Mouse (Mus musculus) thymus, adult 2 months (tissue): ENCODE results near the gene Myo3a. TPM values are rescaled to one million over a fixed set of nuclear protein-coding genes. Genes with fewer than 3 reads are reported as not detected.

Experiments used
- DNase-seq: peaks from one replicate; pipeline ENCODE4 v3.0.0; 2021
- H3K27ac ChIP-seq: fragments of 200-500 bp; 2 replicates; pipeline ENCODE4 v1.5.1; 2012; ENCODE audit warnings: low read length, control low read depth; ENCODE audit not compliant: control insufficient read depth, insufficient read depth
- H3K27me3 ChIP-seq: fragments of 200-500 bp; 2 replicates; pipeline ENCODE4 v1.6.1; 2012; ENCODE audit warnings: mild to moderate bottlenecking, low read length, moderate library complexity, mixed read lengths; ENCODE audit not compliant: control insufficient read depth, insufficient read depth
- H3K36me3 ChIP-seq: fragments of 200-500 bp; 2 replicates; pipeline ENCODE4 v1.6.1; 2012; ENCODE audit warnings: mild to moderate bottlenecking, low read length, moderate library complexity; ENCODE audit not compliant: control insufficient read depth, insufficient read depth
- H3K4me1 ChIP-seq: fragments of 200-500 bp; replicated peaks from 2 replicates; pipeline ENCODE4 v1.6.1; 2012; ENCODE audit warnings: low read length; ENCODE audit not compliant: control insufficient read depth, insufficient read depth
- H3K4me3 ChIP-seq: fragments of 200-500 bp; 2 replicates; pipeline ENCODE4 v1.5.1; 2012; ENCODE audit warnings: mild to moderate bottlenecking, low read length, control low read depth, moderate library complexity; ENCODE audit not compliant: control insufficient read depth, insufficient read depth
- CTCF ChIP-seq: fragments of 200-500 bp; IDR thresholded peaks from 2 replicates; pipeline ENCODE4 v1.5.1; 2012; ENCODE audit warnings: mild to moderate bottlenecking, control low read depth, low read length, moderate library complexity, borderline replicate concordance; ENCODE audit not compliant: control insufficient read depth, poor library complexity, insufficient read depth; ENCODE audit errors: extremely low read depth
- POLR2A ChIP-seq: fragments of 200-500 bp; IDR thresholded peaks from 2 replicates; pipeline ENCODE4 v1.6.1; 2012; ENCODE audit warnings: mild to moderate bottlenecking, low read length, control low read depth, moderate library complexity; ENCODE audit not compliant: control insufficient read depth, poor library complexity, insufficient read depth; ENCODE audit errors: extremely low read depth
- WGBS: fragments of 180-500 bp; shearing (Covaris S2); methylation state at CpG from one replicate; pipeline ENCODE4 v1.1.7; 2018; 5-methylcytosine and 5-hydroxymethylcytosine counted together
- polyA plus RNA-seq: library from polyadenylated mRNA; depleted of rRNA; stranded (reverse); fragments of >200 nt; gene quantifications from 2 replicates; pipeline ENCODE4 v1.2.3, GENCODE M21; 2012

Myo3a gene
- polyA plus RNA-seq, 1 experiment, result not detected

DNA sequence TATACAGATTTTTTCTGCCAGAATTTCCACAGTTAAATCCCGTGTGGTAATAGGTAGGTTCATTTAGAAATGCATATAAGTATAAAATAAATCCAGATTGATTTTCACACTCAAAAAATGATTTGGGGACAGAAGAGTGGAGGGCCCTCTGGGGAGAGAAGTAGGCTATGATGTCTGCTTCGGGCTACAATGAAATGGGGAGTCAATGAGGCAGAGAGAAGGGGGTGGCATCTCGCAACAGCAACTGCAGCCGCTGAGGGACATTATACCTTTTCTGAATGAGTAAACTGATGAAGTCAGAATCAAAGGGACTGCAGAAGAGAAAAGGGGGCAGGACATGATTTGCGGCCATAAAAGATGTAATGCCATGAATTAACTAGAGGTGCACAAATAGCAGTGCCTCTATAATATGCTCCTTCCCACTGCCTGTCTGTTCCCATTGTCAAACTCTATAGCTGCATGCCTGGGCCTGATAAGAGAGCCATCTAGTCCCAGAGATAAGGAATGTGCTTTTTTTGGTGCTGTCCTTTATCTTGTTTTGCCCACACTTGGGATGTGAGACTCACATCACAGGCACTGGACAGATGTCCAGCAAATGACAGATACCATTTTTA lies 400.6 kb downstream of the Myo3a start:
- WGBS, result 40% methylated on average over 5 of the region's 5 CpGs
- H3K27me3 ChIP-seq, result peaks cover 8% of the 10 kb centered on the region
- DNase-seq, result no peak
- TF ChIP-seq POLR2A (no peak), CTCF (no peak)
- H3K36me3 ChIP-seq, result no peaks in the 10 kb centered on the region
- H3K4me1 ChIP-seq, result no peaks in the 10 kb centered on the region
- no peak overlapping the region for H3K27ac ChIP-seq
- H3K4me3 ChIP-seq, result no peak overlapping the region

DNA sequence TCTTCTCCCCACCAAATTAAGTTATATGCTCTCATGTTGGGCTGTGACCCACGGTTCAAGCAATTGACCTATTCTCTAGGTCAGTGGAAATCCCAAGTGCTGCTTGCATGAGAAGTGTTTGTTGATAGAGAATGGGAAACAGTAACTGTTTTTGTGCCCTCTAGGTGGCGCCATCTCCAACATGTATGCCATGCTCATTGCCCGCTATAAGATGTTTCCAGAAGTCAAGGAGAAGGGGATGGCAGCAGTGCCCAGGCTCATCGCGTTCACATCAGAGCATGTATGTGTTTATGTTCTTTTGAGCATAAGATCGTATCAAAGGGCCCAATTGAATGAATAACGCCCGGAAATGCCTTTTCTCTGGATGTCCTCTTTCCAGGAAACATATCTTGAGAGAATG lies 407.5 kb downstream of the Myo3a start:
- Histone ChIP-seq H3K27ac (no peak overlapping the region), H3K36me3 (no peaks in the 10 kb centered on the region), H3K4me3 (no peak overlapping the region), H3K27me3 (no peaks in the 10 kb centered on the region), H3K4me1 (no peaks in the 10 kb centered on the region)
- no peak for TF ChIP-seq CTCF
- no peak for TF ChIP-seq POLR2A
- DNase-seq, result peak; percentile 31
- 51% methylated on average over 8 of the region's 8 CpGs for WGBS

DNA sequence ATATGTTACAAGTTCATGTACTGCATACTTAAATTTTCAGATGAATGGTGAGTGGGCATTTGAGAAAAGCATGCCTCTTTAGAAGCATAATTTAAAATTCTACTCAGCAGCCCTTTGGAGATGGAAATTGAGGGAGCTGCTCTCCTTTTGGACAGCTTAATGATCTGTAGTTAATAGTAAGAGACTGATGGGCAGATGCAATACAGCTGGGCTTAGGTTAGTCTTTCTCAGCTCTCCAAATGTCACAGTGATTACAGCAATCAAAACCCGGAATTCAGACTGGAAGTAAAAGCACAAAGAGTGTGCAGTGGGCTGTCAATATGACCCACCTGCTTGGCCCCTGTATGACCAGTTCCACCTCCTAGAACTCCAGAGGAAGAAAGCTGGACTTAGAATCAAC lies 418.8 kb downstream of the Myo3a start:
- H3K27me3 ChIP-seq, result no peaks in the 10 kb centered on the region

DNA sequence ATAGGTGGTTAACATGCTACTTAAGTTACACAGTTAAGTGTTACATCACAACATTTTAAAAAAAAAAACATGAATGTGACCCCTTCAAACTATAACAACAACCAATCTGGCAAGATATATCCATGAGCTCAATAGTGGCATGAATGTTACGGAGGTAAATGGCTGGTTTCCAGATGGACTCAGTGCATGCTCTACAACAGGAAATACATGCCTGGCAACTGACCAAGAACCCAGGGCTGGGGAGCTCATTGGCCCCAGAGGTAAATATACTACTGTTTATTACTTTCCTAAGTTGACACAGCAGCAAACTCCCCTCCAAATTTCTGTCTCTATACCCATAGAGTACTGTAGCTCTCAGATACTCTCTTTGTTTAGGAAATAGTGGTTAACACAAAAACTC lies 421.1 kb downstream of the Myo3a start:
- H3K36me3 ChIP-seq, result no peaks in the 10 kb centered on the region
- 85% methylated on average over 1 of the region's 1 CpGs for WGBS
- H3K27me3 ChIP-seq, result no peaks in the 10 kb centered on the region
- H3K4me1 ChIP-seq, result no peaks in the 10 kb centered on the region
- H3K27ac ChIP-seq, result no peak overlapping the region
- H3K4me3 ChIP-seq, result no peak overlapping the region
- TF ChIP-seq POLR2A (no peak), CTCF (no peak)
- no peak for DNase-seq

More for the DNA sequence above, 418.8 kb downstream of the Myo3a start:
- WGBS, result 88% methylated on average over 1 of the region's 1 CpGs
- no peak for DNase-seq
- Histone ChIP-seq H3K4me3 (no peak overlapping the region), H3K27ac (no peak overlapping the region), H3K4me1 (no peaks in the 10 kb centered on the region), H3K36me3 (no peaks in the 10 kb centered on the region)
- TF ChIP-seq POLR2A (no peak), CTCF (no peak)

DNA sequence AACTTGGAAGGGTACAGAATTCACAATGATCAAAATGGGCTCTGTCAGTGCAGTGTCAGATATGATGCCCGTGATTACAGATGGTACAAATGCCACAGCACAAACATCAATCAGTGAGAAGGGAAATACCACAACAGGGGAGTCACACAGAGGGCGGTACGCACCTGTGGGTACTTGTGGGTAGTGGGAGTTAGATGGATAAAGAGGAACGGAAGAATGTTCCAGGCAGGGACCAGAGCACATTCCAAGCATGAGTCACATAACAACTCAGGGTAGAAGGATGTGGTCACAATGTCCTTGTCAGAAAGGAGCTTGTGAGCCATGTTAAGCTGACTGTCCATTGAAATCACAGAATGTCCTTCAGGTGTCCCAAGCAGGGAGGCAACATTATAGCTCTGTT lies 424.5 kb downstream of the Myo3a start:
- Histone ChIP-seq H3K36me3 (no peaks in the 10 kb centered on the region), H3K4me1 (no peaks in the 10 kb centered on the region), H3K4me3 (no peak overlapping the region), H3K27me3 (no peaks in the 10 kb centered on the region), H3K27ac (no peak overlapping the region)
- 74% methylated on average over 4 of the region's 4 CpGs for WGBS
- no peak for TF ChIP-seq POLR2A
- no peak for TF ChIP-seq CTCF
- no peak for DNase-seq

DNA sequence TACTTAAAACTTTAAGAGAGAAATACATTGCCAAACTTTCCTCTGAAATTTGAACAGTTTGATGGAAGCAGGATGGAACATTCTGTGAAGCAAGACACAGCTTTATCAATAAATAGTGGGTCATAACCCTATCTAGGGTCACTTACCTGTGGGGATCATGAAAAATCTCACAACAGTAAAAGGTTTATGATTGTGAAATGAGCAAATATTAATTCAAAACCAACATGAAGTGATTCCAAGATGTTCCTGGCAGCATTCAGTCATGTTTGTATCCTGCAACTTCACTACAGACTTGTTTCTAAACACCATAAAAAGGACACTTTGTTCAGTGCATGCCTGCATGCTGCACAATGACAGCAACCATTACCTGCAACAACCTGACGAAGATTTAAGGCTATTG lies 436.4 kb downstream of the Myo3a start:
- TF ChIP-seq POLR2A (no peak), CTCF (no peak)
- DNase-seq, result no peak
- WGBS, result 85% methylated on average over 1 of the region's 1 CpGs
- Histone ChIP-seq H3K27ac (no peak overlapping the region), H3K27me3 (no peaks in the 10 kb centered on the region), H3K4me3 (no peak overlapping the region), H3K36me3 (no peaks in the 10 kb centered on the region), H3K4me1 (no peaks in the 10 kb centered on the region)
